Mouse (Mus musculus) liver, embryonic 14.5 days (tissue): Measurements from ENCODE around the gene Rpp30.

Experiments
- CTCF ChIP-seq: IDR thresholded peaks from 2 replicates; pipeline ENCODE4 v1.5.1; 2016; ENCODE audit warnings: antibody characterized with exemption, low read depth, control low read depth
- EP300 ChIP-seq: IDR thresholded peaks from 2 replicates; pipeline ENCODE4 v1.6.1; 2016; ENCODE audit warnings: antibody characterized with exemption, low read depth

DNA sequence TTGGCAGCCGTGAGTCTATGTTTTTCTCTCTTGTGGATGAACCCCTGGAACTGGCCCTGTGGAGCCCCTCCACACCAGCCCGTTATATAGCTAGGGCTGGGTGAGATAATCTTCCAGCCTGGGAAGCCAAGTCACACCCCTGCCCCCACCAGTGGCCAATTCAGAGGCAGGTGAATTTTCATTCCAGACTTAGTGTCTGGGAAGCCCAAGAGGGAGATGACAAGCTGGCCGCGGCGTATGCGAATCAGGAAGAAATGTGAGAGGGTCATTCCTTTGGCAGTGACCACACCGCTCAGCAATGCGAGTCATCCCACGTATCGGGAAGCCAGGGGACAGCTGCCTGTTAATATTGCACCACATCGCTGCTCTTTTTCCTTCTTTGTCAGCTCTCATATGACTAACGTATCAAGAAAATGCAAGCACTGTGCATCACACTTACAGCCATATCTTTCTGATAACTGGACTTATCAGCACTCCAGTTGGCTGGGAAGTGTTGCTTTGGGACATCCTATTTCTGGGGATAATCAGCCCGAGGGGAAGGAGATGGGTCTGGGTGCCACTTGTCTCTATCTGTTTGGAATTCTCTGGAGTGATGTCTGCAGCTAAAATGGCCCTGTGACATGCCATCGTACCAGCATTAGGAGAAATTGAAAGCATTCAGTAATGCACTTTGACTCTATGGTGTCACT, 36.4 kb downstream of the Rpp30 start, which contains the start of gene Ankrd1:
- TF ChIP-seq EP300 = no peak
- no peak for TF ChIP-seq CTCF
